Mouse (Mus musculus) brain, embryonic 18.5 days (tissue): ENCODE measurements at regions not wholly inside any gene's neighbourhood (a gene's known extent, or its start where the extent isn't known, plus 50 kb on each side); places are given as distances from the start of the nearest gene placed in this dataset.
"Not testable (repeated sequence)": the region's sequence is repeated elsewhere in the genome, so short reads cannot be mapped to it uniquely, and the experiment has no call there.

ENCODE experiments used
- DNase-seq: peaks from one replicate; pipeline ENCODE4 v3.0.0-alpha.2; 2012; ENCODE audit warnings: low read depth, low spot score

DNA sequence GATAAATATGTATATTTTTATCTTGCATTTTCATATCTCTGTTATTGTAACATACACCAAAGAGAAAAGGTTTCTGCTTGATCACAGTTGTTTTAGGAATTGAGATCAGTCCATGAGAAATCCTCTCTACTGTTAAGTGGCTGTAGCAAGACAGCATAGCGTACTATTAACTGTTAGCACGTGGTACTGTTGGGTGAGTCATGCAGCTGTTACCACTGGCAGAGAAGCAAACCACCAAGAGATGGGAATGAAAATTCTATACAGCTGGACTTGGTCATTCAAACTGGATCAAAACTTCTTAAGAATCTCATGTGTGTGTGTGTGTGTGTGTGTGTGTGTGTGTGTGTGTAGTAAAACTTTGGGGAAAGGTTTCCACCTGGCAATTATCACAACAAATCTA, 1013.5 kb downstream of the Basp1 start:
- DNase-seq, result no peak

GRCm38 (mm10) chr15:24358398-24358797, 1055.2 kb downstream of the Basp1 start:
- no peak for DNase-seq

DNA sequence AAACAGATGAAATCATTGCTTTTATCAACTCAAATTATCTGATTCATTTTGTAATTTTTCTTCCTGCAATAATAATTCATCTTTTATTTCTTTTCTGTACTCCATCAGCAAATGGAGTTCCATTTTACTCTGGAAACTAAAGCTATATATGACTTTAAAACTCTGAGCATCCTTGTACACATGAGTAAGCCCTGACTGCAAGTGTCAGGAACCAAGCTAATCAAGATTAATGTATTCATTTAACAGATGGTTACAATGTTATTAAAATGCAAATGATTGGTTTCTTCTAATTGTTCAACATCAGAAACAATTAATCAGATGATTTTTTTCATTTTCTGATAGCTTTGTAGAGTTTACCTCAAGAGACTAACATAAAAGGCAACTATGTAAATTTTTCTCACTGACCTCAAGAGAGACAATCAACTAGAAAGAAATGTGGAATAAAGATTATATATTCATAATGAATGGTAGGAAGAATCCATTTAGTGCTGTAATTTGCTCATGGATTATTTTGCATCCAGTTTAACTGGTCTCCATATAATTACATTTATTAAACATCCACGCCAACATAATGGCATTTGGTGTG, 1064.5 kb downstream of the Basp1 start:
- DNase-seq, result no peak

- DNase-seq, result not testable (repeated sequence)
Observed at GRCm38 (mm10) chr15:24335876-24336275, 1077.7 kb downstream of the Basp1 start.

DNA sequence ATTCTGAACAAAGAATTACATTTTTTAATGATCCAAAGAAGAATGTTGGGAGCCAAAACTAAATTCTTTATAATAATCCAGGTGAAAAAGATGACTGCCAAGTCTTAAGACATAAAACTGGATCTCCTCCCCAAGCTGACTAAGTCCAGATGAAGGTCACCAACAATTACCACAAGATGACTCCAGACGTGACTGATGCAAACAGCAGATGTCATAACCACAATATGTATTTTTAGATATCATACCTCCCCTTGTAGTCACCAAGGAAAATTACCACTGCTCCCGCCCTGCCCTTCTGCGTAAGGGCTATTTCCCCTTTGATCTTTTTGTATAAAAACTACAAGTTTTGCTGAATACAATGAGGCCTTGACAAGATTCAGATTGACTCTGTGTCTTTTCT, 1110.4 kb downstream of the Basp1 start:
- DNase-seq, result not testable (repeated sequence)

DNA sequence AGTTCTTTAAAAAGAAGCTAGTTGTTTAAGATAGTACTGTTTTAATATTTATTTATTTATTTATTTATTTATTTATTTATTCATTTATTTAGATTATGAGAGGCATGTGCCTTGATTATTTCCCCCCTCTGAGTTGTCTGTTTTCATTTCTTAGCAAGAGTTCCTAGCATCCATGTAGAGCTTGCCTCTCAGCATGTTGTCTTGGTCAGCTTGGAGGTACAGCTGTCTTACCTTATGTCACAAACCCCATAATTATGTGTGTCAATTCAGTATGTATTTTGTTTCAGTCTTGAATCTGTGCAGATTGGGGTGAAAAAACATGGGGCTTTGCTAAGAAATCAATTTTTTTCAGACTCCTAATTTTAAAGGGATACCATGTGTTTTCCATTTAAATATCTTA, 1116.3 kb downstream of the Basp1 start:
- DNase-seq, result no peak

DNA sequence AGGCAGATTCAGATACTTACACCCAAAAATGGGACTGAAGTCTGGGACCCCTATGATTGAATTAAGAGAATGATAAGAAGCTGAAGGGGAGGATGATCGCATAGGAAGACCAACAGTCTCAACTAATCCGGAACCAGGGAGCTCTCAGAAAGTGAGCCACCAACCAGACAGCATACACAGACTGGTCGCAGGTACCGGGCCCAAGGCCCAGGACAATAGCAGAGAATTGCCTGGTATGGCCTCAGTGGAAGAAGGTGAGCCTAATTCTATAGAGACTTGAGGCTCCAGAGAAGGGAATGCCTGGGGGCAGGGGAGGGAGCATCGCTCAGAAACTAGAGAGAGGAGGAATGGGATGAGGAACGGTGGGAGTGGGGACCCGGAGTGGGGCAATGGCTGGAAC, 1116.8 kb downstream of the Basp1 start:
- DNase-seq, result no peak

DNA sequence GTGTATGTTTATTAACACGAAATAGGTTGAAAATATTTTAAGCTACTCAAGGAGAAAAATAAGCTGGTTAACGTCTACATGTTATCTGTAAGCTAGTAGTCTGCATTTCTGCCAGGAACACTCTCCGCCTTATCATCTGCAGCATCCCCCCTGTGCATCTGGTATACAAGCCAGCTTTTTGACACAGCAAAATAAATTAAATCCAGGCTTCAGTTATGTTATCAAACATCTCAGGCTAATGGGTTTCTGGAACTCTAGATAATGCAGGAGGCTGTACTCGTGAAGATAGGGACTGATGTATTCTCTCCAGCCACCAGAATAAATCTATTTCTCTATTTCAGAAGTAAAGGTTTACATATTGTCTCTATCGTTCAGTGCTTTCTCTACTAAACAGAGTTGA, 1138.5 kb downstream of the Basp1 start:
- DNase-seq, result no peak

GRCm38 (mm10) chr15:24267360-24267759, 1146.2 kb downstream of the Basp1 start:
- DNase-seq, result no peak
